Mouse (Mus musculus): ENCODE measurements around the gene Sohlh1. TPM values are rescaled to one million over a fixed set of nuclear protein-coding genes. Genes with fewer than 3 reads are reported as not detected.

The Sohlh1 gene
- total RNA-seq, 1 experiment = 0.22 TPM

DNA sequence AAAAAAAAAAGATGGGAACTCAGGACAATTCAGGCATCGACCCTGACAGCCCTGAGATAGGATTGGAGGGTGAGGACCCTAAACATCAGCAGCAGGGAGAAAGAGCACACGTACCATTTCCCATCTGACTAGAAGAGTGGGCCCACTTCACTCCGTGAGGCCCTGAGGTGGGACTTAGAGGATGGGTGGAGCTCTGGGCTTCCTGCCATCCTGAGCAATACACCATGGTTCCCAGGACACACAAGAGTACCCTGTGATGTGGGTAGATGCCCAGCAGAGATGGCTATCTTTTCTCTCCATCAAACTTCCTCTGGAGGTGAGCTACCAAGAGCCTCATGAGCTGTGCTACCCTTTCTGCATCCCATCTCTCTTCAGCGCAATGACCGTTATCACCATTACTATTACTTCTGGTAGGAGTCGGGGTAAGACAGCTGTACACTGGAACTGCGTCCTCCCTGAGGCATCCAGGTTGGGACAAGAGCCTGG, 30.2 kb upstream of the Sohlh1 start:
- no peak for DNase-seq (ENCODE audit: low read depth, low spot score)
- no peaks in the 10 kb centered on the region for H3K36me3 ChIP-seq (ENCODE audit: control insufficient read depth, insufficient read depth, low read length, poor library complexity, severe bottlenecking)
- H3K4me3 ChIP-seq (ENCODE audit: insufficient read depth in 1 of 2, low read depth in 1 of 2, low read length in 2 of 2, poor library complexity in 1 of 2, severe bottlenecking in 1 of 2) = peak overlapping the region; percentile 58 to 69
- no peak overlapping the region for H3K27ac ChIP-seq (ENCODE audit: insufficient read depth, low read depth, low read length, poor library complexity, severe bottlenecking)
- H3K9me3 ChIP-seq (ENCODE audit: control insufficient read depth, insufficient read depth, low read depth, low read length) = no peaks in the 10 kb centered on the region
- 0 out of 2 replicates have a peak, but pooled peaks have one; percentile 41 for TF ChIP-seq ZNF384 (IDR thresholded peaks at IDR 0.05; ENCODE audit: low read depth, low read length)
- TF ChIP-seq MAFK (IDR thresholded peaks at IDR 0.05; ENCODE audit: insufficient read depth, low read depth, low read length) = no peak
- in situ Hi-C loops (cut with MboI; ENCODE audit: low sequenced_read_pairs in 2 of 2, unreplicated experiment in 2 of 2) = no loop called here
- H3K4me1 ChIP-seq (ENCODE audit: control insufficient read depth in 2 of 2, insufficient read depth in 2 of 2, low read length in 2 of 2, poor library complexity in 1 of 2) = peaks cover 0 to 4% of the 10 kb centered on the region in 2 experiments; a peak in 1 of 4 replicates
- H3K9ac ChIP-seq (ENCODE audit: insufficient read depth, low read depth, low read length, poor library complexity, severe bottlenecking) = peak overlapping the region; percentile 71

DNA sequence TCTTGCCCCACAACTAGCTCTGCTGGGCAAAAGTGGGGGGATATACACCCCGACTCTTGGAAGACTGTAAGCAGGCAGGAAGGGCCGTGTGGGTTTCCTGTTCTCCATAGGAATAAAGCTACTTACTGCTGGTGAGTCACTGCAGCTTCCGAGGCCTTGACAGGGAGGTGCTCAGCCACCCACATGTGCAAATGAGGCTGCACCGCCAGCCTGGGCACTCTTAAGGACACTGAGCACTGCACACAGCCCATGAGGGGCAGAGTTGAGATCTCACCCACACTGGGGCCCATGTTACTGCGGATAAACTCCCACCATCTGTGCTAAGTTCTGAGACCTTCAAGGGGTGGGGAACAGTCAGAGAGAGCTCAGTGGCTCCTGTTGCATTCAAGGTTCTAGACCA, 19.6 kb upstream of the Sohlh1 start:
- Histone ChIP-seq H3K36me3 (ENCODE audit: control insufficient read depth, insufficient read depth, low read length, poor library complexity, severe bottlenecking) (no peaks in the 10 kb centered on the region), H3K9me3 (ENCODE audit: control insufficient read depth, insufficient read depth, low read depth, low read length) (no peaks in the 10 kb centered on the region), H3K4me1 (ENCODE audit: control insufficient read depth in 2 of 2, insufficient read depth in 2 of 2, low read length in 2 of 2, poor library complexity in 1 of 2) (peaks cover 3 to 10% of the 10 kb centered on the region in 2 experiments; a peak in 3 of 4 replicates), H3K27ac (ENCODE audit: insufficient read depth, low read depth, low read length, poor library complexity, severe bottlenecking) (no peak overlapping the region), H3K9ac (ENCODE audit: insufficient read depth, low read depth, low read length, poor library complexity, severe bottlenecking) (no peak overlapping the region), H3K4me3 (ENCODE audit: insufficient read depth in 1 of 2, low read depth in 1 of 2, low read length in 2 of 2, poor library complexity in 1 of 2, severe bottlenecking in 1 of 2) (no peak overlapping the region)
- no peak for DNase-seq (ENCODE audit: low read depth, low spot score)
- TF ChIP-seq HCFC1 (IDR thresholded peaks at IDR 0.05; ENCODE audit: borderline replicate concordance, insufficient read depth, low read length) (no peak), ZC3H11A (IDR thresholded peaks at IDR 0.05; ENCODE audit: borderline replicate concordance, low read depth, low read length) (no peak), CHD2 (IDR thresholded peaks at IDR 0.05; ENCODE audit: low read depth, low read length) (no peak), ZNF384 (IDR thresholded peaks at IDR 0.05; ENCODE audit: low read depth, low read length) (no peak), MAFK (IDR thresholded peaks at IDR 0.05; ENCODE audit: insufficient read depth, low read depth, low read length) (no peak)
- in situ Hi-C loops (cut with MboI; ENCODE audit: low sequenced_read_pairs in 2 of 2, unreplicated experiment in 2 of 2) = no loop called here

DNA sequence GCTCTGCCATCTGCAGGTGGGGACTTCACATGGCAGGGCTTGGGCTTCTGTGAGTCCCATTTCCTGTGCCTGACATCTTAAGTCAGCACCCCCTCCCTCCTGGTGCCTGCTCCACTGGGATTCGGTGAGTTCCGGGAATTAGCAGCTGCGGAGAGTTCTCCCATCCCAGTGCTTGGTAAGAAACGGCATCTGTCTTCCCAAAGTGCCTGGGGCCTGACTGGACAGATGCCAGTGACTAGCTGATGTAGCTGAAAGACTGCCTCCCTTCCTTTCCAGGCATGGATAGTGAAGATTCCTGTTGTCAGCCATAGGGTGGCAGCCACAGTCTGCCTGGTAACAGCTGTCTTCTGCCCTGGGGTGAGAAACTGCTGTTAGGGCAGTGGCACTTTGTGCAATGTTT, 18.4 kb upstream of the Sohlh1 start:
- DNase-seq (ENCODE audit: low read depth, low spot score) = no peak
- no peaks in the 10 kb centered on the region for H3K36me3 ChIP-seq (ENCODE audit: control insufficient read depth, insufficient read depth, low read length, poor library complexity, severe bottlenecking)
- H3K27ac ChIP-seq (ENCODE audit: insufficient read depth, low read depth, low read length, poor library complexity, severe bottlenecking) = no peak overlapping the region
- H3K4me1 ChIP-seq (ENCODE audit: control insufficient read depth in 2 of 2, insufficient read depth in 2 of 2, low read length in 2 of 2, poor library complexity in 1 of 2) = peaks cover 3 to 10% of the 10 kb centered on the region in 2 experiments; a peak in 3 of 4 replicates
- no peaks in the 10 kb centered on the region for H3K9me3 ChIP-seq (ENCODE audit: control insufficient read depth, insufficient read depth, low read depth, low read length)
- in situ Hi-C loops (cut with MboI; ENCODE audit: low sequenced_read_pairs in 2 of 2, unreplicated experiment in 2 of 2) = no loop called here
- TF ChIP-seq CHD2 (IDR thresholded peaks at IDR 0.05; ENCODE audit: low read depth, low read length) = no peak
- no peak for TF ChIP-seq ZC3H11A (IDR thresholded peaks at IDR 0.05; ENCODE audit: borderline replicate concordance, low read depth, low read length)
- no peak for TF ChIP-seq ZNF384 (IDR thresholded peaks at IDR 0.05; ENCODE audit: low read depth, low read length)
- TF ChIP-seq MAFK (IDR thresholded peaks at IDR 0.05; ENCODE audit: insufficient read depth, low read depth, low read length) = no peak
- TF ChIP-seq HCFC1 (IDR thresholded peaks at IDR 0.05; ENCODE audit: borderline replicate concordance, insufficient read depth, low read length) = no peak
- H3K4me3 ChIP-seq (ENCODE audit: insufficient read depth in 1 of 2, low read depth in 1 of 2, low read length in 2 of 2, poor library complexity in 1 of 2, severe bottlenecking in 1 of 2) = no peak overlapping the region
- H3K9ac ChIP-seq (ENCODE audit: insufficient read depth, low read depth, low read length, poor library complexity, severe bottlenecking) = no peak overlapping the region

DNA sequence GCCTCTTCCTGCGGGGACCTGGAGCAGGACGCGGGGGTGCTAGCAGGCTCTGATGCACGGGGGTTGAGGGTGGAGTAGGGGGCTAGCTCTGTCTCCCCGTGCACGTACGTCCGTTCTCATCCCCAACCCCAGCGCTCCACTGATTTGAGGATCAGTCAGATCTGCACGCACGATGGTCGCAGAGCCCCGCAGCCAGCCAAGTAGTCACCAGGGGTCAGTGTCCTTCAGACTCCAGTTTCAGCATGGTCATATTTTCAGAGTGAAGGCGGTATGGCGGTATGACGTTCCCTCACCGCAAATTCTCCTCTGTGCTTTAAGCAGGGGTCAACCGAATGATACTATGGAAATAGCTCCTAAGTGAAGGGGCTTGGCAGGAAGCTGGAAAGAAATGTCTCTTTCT, 17.2 kb upstream of the Sohlh1 start:
- no peak for DNase-seq (ENCODE audit: low read depth, low spot score)
- H3K36me3 ChIP-seq (ENCODE audit: control insufficient read depth, insufficient read depth, low read length, poor library complexity, severe bottlenecking) = no peaks in the 10 kb centered on the region
- in situ Hi-C loops (cut with MboI; ENCODE audit: low sequenced_read_pairs in 2 of 2, unreplicated experiment in 2 of 2) = no loop called here
- H3K9ac ChIP-seq (ENCODE audit: insufficient read depth, low read depth, low read length, poor library complexity, severe bottlenecking) = no peak overlapping the region
- peak overlapping the region; percentile 69 to 82 for H3K4me3 ChIP-seq (ENCODE audit: insufficient read depth in 1 of 2, low read depth in 1 of 2, low read length in 2 of 2, poor library complexity in 1 of 2, severe bottlenecking in 1 of 2)
- H3K9me3 ChIP-seq (ENCODE audit: control insufficient read depth, insufficient read depth, low read depth, low read length) = no peaks in the 10 kb centered on the region
- H3K27ac ChIP-seq (ENCODE audit: insufficient read depth, low read depth, low read length, poor library complexity, severe bottlenecking) = no peak overlapping the region
- no peak for TF ChIP-seq ZC3H11A (IDR thresholded peaks at IDR 0.05; ENCODE audit: borderline replicate concordance, low read depth, low read length)
- TF ChIP-seq HCFC1 (IDR thresholded peaks at IDR 0.05; ENCODE audit: borderline replicate concordance, insufficient read depth, low read length) = no peak
- TF ChIP-seq ZNF384 (IDR thresholded peaks at IDR 0.05; ENCODE audit: low read depth, low read length) = no peak
- no peak for TF ChIP-seq MAFK (IDR thresholded peaks at IDR 0.05; ENCODE audit: insufficient read depth, low read depth, low read length)
- TF ChIP-seq CHD2 (IDR thresholded peaks at IDR 0.05; ENCODE audit: low read depth, low read length) = no peak
- H3K4me1 ChIP-seq (ENCODE audit: control insufficient read depth in 2 of 2, insufficient read depth in 2 of 2, low read length in 2 of 2, poor library complexity in 1 of 2) = peaks cover 3 to 10% of the 10 kb centered on the region in 2 experiments; a peak in 3 of 4 replicates

All from ES-E14 (cell line).